Mouse (Mus musculus): Measurements from ENCODE around the gene Rnh1.

DNA sequence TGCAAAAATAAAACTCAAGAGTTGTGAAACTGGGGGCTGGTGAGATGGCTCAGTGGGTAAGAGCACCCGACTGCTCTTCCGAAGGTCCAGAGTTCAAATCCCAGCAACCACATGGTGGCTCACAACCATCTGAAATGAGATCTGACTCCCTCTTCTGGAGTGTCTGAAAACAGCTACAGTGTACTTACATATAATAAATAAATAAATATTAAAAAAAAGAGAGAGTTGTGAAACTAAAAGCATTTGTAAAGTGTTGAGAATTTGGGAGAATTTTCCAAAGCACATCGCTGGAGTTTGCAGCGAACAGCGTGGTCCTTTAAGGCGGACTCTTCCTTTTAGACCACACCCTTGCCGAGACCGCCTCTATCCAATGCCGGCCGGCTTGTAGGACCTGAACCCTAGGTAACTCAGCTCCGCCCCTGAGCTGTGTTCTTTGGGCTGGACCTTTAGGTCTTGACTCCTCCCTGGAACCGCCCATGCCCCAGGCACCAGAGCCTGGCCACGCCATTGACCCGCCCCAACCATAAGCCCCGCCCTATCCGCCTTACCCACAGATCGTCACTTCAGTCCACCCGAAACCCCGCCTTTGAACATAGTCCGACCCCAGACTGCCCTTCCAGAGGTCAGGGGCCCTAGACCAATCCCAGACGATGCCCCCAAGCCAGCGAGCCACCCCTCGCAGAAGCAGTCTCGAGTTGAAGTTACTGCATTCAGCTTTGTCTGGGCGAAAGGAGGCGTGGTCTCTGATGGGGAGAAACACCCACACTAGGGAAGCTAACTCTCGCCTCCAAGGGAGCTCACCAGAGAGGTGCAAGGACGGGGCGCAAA, 49.8 kb downstream of the Rnh1 start:
- no peak for TF ChIP-seq CTCF (IDR thresholded peaks at IDR 0.05; ENCODE audit: borderline replicate concordance, extremely low read depth, insufficient read depth, insufficient read length)
- no peak for TF ChIP-seq POLR2A (IDR thresholded peaks at IDR 0.05; ENCODE audit: borderline replicate concordance, extremely low read depth, insufficient read depth, insufficient read length, poor library complexity, severe bottlenecking)
